Mouse (Mus musculus) heart, adult 2 months (tissue): Measurements from ENCODE around the gene Gm21095. TPM values are rescaled to one million over a fixed set of nuclear protein-coding genes. Genes with fewer than 3 reads are reported as not detected.
"Not testable (repeated sequence)": the region's sequence is repeated elsewhere in the genome, so short reads cannot be mapped to it uniquely, and the experiment has no call there.

Source experiments
- DNase-seq, 2 experiments: peaks; one replicate each; pipeline ENCODE4 v3.0.0; 2021
- H3K27ac ChIP-seq: fragments of 200-600 bp; 2 replicates; pipeline ENCODE4 v1.8.1; 2022
- H3K27me3 ChIP-seq: fragments of 200-500 bp; 2 replicates; pipeline ENCODE4 v1.6.1; 2012; ENCODE audit warnings: mild to moderate bottlenecking, low read length, inconsistent platforms, mixed read lengths; ENCODE audit not compliant: control insufficient read depth, insufficient read depth
- H3K36me3 ChIP-seq: fragments of 200-500 bp; 2 replicates; pipeline ENCODE4 v1.6.1; 2012; ENCODE audit warnings: low read length, inconsistent platforms; ENCODE audit not compliant: control insufficient read depth, insufficient read depth
- H3K4me1 ChIP-seq: fragments of 200-500 bp; 2 replicates; pipeline ENCODE4 v1.6.1; 2011; ENCODE audit warnings: low read length; ENCODE audit not compliant: control insufficient read depth, insufficient read depth
- H3K4me3 ChIP-seq: fragments of 200-600 bp; 2 replicates; pipeline ENCODE4 v1.8.1; 2022
- H3K79me2 ChIP-seq: fragments of 200-500 bp; replicated peaks from 2 replicates; pipeline ENCODE4 v1.6.1; 2012; ENCODE audit warnings: mild to moderate bottlenecking, inconsistent platforms, low read length, moderate library complexity, mixed read lengths; ENCODE audit not compliant: control insufficient read depth, insufficient read depth
- H3K9ac ChIP-seq: fragments of 200-500 bp; 2 replicates; pipeline ENCODE4 v1.6.1; 2012; ENCODE audit warnings: low read depth, mild to moderate bottlenecking, control low read depth, inconsistent platforms, low read length, mixed read lengths
- WGBS: fragments of 180-500 bp; shearing (Covaris S2); methylation state at CpG from one replicate; pipeline ENCODE4 v1.1.7; 2018; 5-methylcytosine and 5-hydroxymethylcytosine counted together
- intact Hi-C: fragments of 180-260 bp; cut with DNase I; formaldehyde crosslinking; loops from one replicate; pipeline ENCODE4 v1.15.1; 2025
- long read RNA-seq: library from polyadenylated mRNA; stranded (forward); transcript quantifications from one replicate; pipeline ENCODE4 v2.0.0, GENCODE M21; 2021
- polyA plus RNA-seq: library from polyadenylated mRNA; depleted of rRNA; stranded (reverse); fragments of >200 nt; gene quantifications from 2 replicates; pipeline ENCODE4 v1.2.3, GENCODE M21; 2012; rRNA removed
- total RNA-seq, 2 experiments: library from RNA; stranded (reverse); gene quantifications; 2 replicates each; pipeline ENCODE4 v1.2.3; 2021

The Gm21095 gene
- not detected for total RNA-seq
- polyA plus RNA-seq, result not detected in 2 replicates
- long read RNA-seq, result 0 reads

GRCm38 (mm10) chrY:84096979-84097378, at the start of gene Gm21095:
Gm21095 (plus strand) TSS chrY:84097279.
- H3K27ac ChIP-seq, H3K79me2 ChIP-seq, intact Hi-C loops, DNase-seq, H3K36me3 ChIP-seq, H3K4me1 ChIP-seq, H3K4me3 ChIP-seq, H3K9ac ChIP-seq, H3K27me3 ChIP-seq: not testable (repeated sequence)
- no CpG with 5 or more reads among the region's 6 CpGs for WGBS
